Mouse (Mus musculus): ENCODE data around the gene Dyrk4.

- TF ChIP-seq CTCF (IDR thresholded peaks at IDR 0.05; ENCODE audit: insufficient read depth, low read length) = no peak
- no peak for TF ChIP-seq POLR2A (IDR thresholded peaks at IDR 0.05; ENCODE audit: borderline replicate concordance, extremely low read depth, low read depth, low read length)
These were observed 10.9 kb downstream of the Dyrk4 start for GRCm38 (mm10) chr6:126910727-126911126.

Measured in lung, adult 2 months (tissue).